Mouse (Mus musculus) kidney, postnatal 0 days (tissue): ENCODE data around the gene Plekhg1. TPM values are rescaled to one million over a fixed set of nuclear protein-coding genes. Genes with fewer than 3 reads are reported as not detected.

ENCODE experiments used
- ATAC-seq: fragments of 200-750 bp; cut with Nextera tagmentation; replicated peaks from 2 replicates; pipeline ENCODE4 v1.8.0; 2017; ENCODE audit warnings: low read depth, moderate number of reproducible peaks, moderate TSS enrichment, moderate library complexity; ENCODE audit not compliant: low FRiP score
- DNase-seq: peaks from one replicate; pipeline ENCODE4 v3.0.0-alpha.2; 2016; ENCODE audit warnings: low spot score
- H3K27ac ChIP-seq: fragments of 300-500 bp; sonication (generic); 2 replicates; pipeline ENCODE4 v1.5.1; 2014; ENCODE audit warnings: mild to moderate bottlenecking
- H3K27me3 ChIP-seq: fragments of 300-500 bp; sonication (generic); 2 replicates; pipeline ENCODE4 v1.6.1; 2014; ENCODE audit warnings: low read length, mixed read lengths; ENCODE audit not compliant: insufficient read depth
- H3K36me3 ChIP-seq: fragments of 300-500 bp; sonication (generic); 2 replicates; pipeline ENCODE4 v1.6.1; 2014; ENCODE audit warnings: low read length, mixed read lengths; ENCODE audit not compliant: insufficient read depth
- H3K4me1 ChIP-seq: fragments of 300-500 bp; sonication (generic); replicated peaks from 2 replicates; pipeline ENCODE4 v1.6.1; 2014; ENCODE audit warnings: antibody characterized with exemption, low read length, mixed read lengths; ENCODE audit not compliant: insufficient read depth
- H3K4me2 ChIP-seq: fragments of 300-500 bp; sonication (generic); 2 replicates; pipeline ENCODE4 v1.6.1; 2014; ENCODE audit warnings: mild to moderate bottlenecking, low read length, moderate library complexity, mixed read lengths
- H3K4me3 ChIP-seq: fragments of 300-500 bp; sonication (generic); replicated peaks from 2 replicates; pipeline ENCODE4 v1.5.1; 2014; ENCODE audit warnings: low read depth, low read length
- H3K9ac ChIP-seq: fragments of 300-500 bp; sonication (generic); 2 replicates; pipeline ENCODE4 v1.6.1; 2014; ENCODE audit warnings: low read depth, low read length
- H3K9me3 ChIP-seq: fragments of 300-500 bp; sonication (generic); replicated peaks from 2 replicates; pipeline ENCODE4 v1.6.1; 2016; ENCODE audit warnings: low read length, inconsistent platforms, mixed read lengths
- CTCF ChIP-seq: IDR thresholded peaks from 2 replicates; pipeline ENCODE4 v1.5.1; 2016; ENCODE audit warnings: antibody characterized with exemption, low read depth, mild to moderate bottlenecking, moderate library complexity
- WGBS: fragments of 180-500 bp; shearing (Covaris S2); extraction: QIAGEN DNeasy Blood & Tissue Kit; methylation state at CpG from one replicate; pipeline ENCODE4 v1.1.7; 2014; 5-methylcytosine and 5-hydroxymethylcytosine counted together
- polyA plus RNA-seq: library from polyadenylated mRNA; unstranded; fragments of >200 nt; fragmentation: Nextera tagmentation; extraction: Ambion mirVana; gene quantifications from 2 replicates; pipeline ENCODE4 v1.2.1, GENCODE M21; 2015

Plekhg1 gene
- polyA plus RNA-seq, 1 experiment from 2014 or later: 8.9 TPM

GRCm38 (mm10) chr10:3830618-3831017 is 90.5 kb downstream of the Plekhg1 start:
- TF ChIP-seq CTCF: no peak
- H3K36me3 ChIP-seq: no peaks in the 10 kb centered on the region
- H3K9me3 ChIP-seq: no peaks in the 10 kb centered on the region
- H3K27me3 ChIP-seq: no peaks in the 10 kb centered on the region
- no peak overlapping the region for H3K4me3 ChIP-seq
- no peak overlapping the region for H3K9ac ChIP-seq
- H3K4me2 ChIP-seq: no peak overlapping the region
- ATAC-seq: no peak
- no peak for DNase-seq
- WGBS: 90% methylated on average over 1 of the region's 1 CpGs
- no peaks in the 10 kb centered on the region for H3K4me1 ChIP-seq
- no peak overlapping the region for H3K27ac ChIP-seq

DNA sequence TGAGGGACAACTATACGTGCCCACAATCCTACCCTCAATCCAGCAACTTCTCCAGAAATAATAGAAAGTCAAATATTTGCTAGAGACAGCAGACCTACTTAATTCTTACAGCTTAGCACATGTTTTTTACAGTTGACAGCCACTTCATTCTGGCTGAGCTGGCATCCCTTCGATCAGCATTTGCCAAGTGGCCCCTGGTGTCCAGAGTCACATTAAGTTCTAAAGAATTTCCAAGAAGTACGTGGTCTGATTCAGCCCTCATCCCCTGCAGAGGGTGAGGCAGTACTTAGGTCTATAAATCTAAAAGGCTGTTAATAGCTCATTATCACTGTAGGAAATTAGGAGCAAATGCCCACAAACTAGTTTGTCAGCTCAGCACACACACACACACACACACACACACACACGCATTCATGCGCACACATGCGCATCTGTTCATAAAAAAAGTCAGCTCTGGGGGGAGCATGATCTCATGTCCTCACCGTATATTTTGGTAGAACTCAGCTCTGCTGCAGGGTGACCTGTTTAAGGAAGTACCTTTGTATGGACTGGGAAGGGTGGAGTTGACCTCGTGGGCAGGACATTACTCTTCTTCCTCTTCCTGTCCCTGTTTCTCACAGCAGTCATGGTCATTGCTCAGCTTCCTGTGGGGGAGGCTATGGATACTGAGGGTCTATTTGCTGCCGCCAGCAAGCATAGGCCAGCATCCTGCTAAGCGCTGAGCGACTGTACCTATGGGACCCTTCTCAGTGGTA is 91.6 kb downstream of the Plekhg1 start:
- H3K27ac ChIP-seq: no peak overlapping the region
- H3K9me3 ChIP-seq: no peaks in the 10 kb centered on the region
- no peak overlapping the region for H3K9ac ChIP-seq
- H3K4me1 ChIP-seq: no peaks in the 10 kb centered on the region
- 64% methylated on average over 11 of the region's 11 CpGs for WGBS
- TF ChIP-seq CTCF: no peak
- no peak overlapping the region for H3K4me2 ChIP-seq
- peak; percentile 61 for DNase-seq
- H3K4me3 ChIP-seq: no peak overlapping the region
- ATAC-seq: no peak; the same call in 1 of the 2 replicates
- no peaks in the 10 kb centered on the region for H3K36me3 ChIP-seq
- no peaks in the 10 kb centered on the region for H3K27me3 ChIP-seq

GRCm38 (mm10) chr10:3834060-3834459 is 93.9 kb downstream of the Plekhg1 start:
- no peak for DNase-seq
- Histone ChIP-seq H3K4me1 (no peaks in the 10 kb centered on the region), H3K27ac (no peak overlapping the region), H3K4me3 (no peak overlapping the region), H3K36me3 (no peaks in the 10 kb centered on the region), H3K9ac (no peak overlapping the region), H3K27me3 (no peaks in the 10 kb centered on the region), H3K4me2 (no peak overlapping the region), H3K9me3 (no peaks in the 10 kb centered on the region)
- ATAC-seq: no peak
- peak; percentile 30; the same call in 1 of the 2 replicates for TF ChIP-seq CTCF
- WGBS: 100% methylated on average over 1 of the region's 1 CpGs

DNA sequence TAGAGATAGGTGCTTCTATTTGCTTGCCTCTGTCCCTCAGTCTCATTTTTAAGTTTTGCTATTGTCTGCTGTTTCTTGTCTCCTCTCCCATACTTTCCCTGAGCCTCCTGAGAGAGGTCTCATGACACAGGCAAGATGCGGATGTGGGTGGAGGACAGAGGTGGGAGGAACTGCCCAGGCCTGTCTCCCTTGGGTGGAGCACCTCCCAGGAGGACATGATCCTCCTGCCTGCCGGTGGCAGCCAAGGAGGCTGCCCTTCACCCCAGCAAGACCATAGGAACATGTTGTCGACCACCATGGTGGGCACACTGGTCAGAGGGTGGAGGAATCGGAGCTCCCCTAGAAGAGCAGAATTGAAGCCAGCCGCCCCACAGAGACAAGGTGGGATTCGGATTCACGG is 94.5 kb downstream of the Plekhg1 start:
- Histone ChIP-seq H3K27ac (no peak overlapping the region), H3K27me3 (no peaks in the 10 kb centered on the region), H3K4me2 (no peak overlapping the region), H3K9ac (no peak overlapping the region), H3K36me3 (no peaks in the 10 kb centered on the region), H3K4me1 (no peaks in the 10 kb centered on the region), H3K9me3 (no peaks in the 10 kb centered on the region), H3K4me3 (no peak overlapping the region)
- DNase-seq: no peak
- WGBS: 78% methylated on average over 7 of the region's 7 CpGs
- ATAC-seq: no peak
- TF ChIP-seq CTCF: no peak

DNA sequence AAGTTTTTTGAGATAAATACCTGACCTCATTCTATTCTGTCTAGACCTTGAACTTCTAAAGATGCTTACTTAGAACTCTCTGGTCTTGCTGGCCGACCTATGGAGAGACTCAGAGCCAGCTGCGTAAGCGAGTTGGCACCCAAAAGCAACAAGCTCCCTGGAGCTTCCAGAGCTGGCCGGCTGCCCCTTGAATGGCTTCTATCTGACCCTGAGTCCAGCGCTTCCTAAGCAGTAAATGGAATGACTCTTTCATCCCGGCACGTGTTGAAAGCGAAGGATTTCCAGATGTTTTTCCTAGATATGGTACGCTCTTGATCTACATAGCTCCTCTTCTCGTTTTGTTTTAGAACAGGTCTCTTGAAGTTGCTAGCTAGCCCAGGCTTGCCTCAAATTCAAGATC is 95.5 kb downstream of the Plekhg1 start:
- DNase-seq (no peak), ATAC-seq (no peak)
- H3K27me3 ChIP-seq: no peaks in the 10 kb centered on the region
- 67% methylated on average over 10 of the region's 10 CpGs for WGBS
- no peaks in the 10 kb centered on the region for H3K9me3 ChIP-seq
- no peak overlapping the region for H3K9ac ChIP-seq
- TF ChIP-seq CTCF: no peak
- H3K4me3 ChIP-seq: no peak overlapping the region
- no peak overlapping the region for H3K4me2 ChIP-seq
- H3K27ac ChIP-seq: no peak overlapping the region
- H3K4me1 ChIP-seq: no peaks in the 10 kb centered on the region
- H3K36me3 ChIP-seq: no peaks in the 10 kb centered on the region

GRCm38 (mm10) chr10:3839748-3840432 is 99.7 kb downstream of the Plekhg1 start:
- no peak overlapping the region for H3K9ac ChIP-seq
- no peak overlapping the region for H3K4me3 ChIP-seq
- no peak for ATAC-seq
- H3K27ac ChIP-seq: no peak overlapping the region
- no peaks in the 10 kb centered on the region for H3K4me1 ChIP-seq
- H3K9me3 ChIP-seq: no peaks in the 10 kb centered on the region
- DNase-seq: peak; percentile 56
- no peaks in the 10 kb centered on the region for H3K36me3 ChIP-seq
- no peak overlapping the region for H3K4me2 ChIP-seq
- no peaks in the 10 kb centered on the region for H3K27me3 ChIP-seq
- WGBS: 26% methylated on average over 6 of the region's 6 CpGs
- TF ChIP-seq CTCF: no peak
